Mouse (Mus musculus) urinary bladder, adult 18-20 months (tissue): Measurements from ENCODE around the gene Tfdp1.
A peak's percentile ranks its signal among the peaks of the same experiment; 100 is the strongest.
"Not testable (repeated sequence)": the region's sequence is repeated elsewhere in the genome, so short reads cannot be mapped to it uniquely, and the experiment has no call there.

Experiments
- DNase-seq, 2 experiments: peaks; one replicate each; pipeline ENCODE4 v3.0.0; 2022; ENCODE audit warnings: low spot score in 2 of 2, mixed read lengths in 2 of 2

Gene Tfdp1

DNA sequence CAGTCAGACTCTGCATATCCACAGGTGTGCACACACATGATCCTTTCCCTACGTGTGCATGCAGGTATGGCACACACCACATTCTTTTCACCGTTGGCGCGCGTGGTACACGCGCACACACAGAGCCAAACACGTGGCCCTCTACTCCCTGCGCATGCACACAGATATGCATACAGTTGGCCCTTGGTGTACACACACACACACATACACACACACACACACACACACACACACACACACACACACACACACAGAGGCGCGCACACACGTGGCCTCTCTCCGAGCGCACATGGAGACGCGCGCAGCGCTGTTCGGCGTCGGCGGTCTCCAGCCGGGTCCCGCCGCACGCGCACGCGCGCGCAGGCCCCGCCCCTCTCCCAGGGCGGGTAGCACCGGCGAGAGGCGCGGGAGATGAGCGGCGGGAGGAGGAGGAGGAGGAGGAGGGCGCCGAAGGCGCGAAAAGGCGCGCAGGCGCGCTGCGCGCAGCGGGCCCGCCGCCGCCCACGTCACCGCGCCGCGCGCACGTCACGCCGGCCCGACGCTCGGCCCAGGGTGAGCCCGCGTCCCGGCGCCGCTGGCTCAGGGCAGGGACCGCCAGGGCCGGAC, at the start of gene Tfdp1:
TSS of gene Tfdp1 (plus strand) at position 497 of the 606 bp plus-strand sequence.
- DNase-seq, result peak; percentile 60 to 68

DNA sequence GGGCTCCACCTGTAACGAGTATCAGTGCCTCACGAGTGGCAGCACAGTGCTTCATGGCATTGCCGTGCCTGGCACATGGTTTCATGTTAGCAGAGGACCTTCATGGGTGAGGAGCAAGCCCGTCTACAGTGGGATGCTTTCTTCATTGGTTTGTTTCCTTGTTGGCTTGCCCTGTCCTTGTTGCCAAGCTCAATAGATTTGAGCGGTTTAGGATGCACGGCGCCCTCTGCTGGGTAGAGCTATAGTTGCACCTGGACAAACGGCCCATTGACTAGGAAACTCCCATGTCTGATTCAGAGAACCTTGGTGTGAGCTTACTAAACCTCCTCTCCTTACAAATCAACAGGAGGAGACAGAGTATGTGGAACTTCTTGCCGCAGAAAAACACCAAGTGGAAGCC, 46.2 kb upstream of the Tfdp1 start:
- DNase-seq, result peak; percentile 48 to 58

DNA sequence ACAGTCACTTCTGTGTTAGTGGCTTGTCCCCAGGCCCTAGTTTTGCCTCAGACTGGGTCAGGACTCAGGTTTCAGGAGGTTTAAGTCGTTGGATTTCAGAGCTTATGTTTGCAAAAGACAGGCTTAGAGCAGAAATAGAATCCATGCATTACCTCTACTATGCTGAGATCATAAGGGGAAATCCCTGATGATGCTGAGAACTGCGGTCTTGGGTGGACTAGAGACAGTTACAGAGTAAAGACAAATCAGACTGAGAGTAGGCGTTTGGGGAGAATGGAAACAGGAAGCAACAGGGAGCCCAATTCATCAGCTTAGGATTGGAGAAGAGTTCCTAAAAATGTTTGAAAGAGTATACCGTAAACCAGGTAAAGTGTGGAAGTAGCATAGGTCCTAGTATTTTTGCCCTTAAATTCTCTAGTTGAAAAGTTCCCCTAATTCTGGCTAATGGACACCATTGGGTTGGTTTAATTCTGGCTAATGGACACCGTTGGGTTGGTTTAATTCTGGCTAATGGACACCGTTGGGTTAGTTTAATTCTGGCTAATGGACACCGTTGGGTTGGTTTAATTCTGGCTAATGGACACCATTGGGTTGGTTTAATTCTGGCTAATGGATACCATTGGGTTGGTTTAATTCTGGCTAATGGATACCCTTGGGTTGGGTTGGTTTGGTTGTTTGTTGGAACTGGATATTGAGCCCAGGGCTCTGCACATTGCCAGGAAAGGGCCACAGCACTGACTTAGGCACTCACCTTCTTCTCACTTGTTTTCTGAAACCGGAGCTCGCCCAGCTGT, 44.7 kb upstream of the Tfdp1 start:
- no peak for DNase-seq

DNA sequence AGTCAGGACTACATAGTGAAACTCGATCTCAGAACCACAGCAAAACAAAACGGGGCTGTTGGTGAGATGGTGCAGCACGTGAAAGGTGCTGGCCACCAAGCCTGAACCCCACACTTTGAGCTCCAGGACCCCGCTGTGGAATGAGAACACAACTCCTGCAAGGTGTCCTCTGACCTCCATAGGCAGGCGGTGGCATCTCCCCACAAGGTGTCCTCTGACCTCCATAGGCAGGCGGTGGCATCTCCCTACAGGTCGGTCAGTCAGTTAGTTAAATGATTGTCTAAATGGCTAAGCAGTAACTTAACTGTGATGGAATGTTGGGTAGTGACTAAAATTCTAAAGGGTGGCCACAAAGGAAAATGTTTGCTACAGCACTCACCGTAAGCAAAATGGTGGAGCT, 39.0 kb upstream of the Tfdp1 start:
- DNase-seq, result no peak

- DNase-seq, result no peak
Measured at GRCm38 (mm10) chr8:13301036-13301435, 37.5 kb upstream of the Tfdp1 start.

DNA sequence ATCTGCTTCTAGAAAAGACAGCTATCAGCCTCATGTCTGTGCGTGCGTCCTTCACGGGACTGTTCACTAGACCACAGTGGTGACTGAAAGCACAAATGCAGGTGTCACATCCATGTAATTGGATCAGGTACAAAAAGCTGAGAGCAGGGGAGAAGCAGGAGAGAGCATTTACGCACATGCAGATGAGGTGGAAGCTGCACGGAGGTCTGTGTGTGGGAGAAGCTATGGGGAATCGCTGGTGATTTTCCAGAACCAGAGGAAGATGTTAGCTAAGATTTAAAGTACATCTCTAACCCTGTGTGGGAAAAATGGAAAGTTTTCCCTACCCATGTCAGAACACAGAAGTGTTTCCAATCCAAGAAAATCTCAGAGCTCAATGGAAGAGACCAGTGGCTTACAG, 33.1 kb upstream of the Tfdp1 start:
- DNase-seq, result no peak

DNA sequence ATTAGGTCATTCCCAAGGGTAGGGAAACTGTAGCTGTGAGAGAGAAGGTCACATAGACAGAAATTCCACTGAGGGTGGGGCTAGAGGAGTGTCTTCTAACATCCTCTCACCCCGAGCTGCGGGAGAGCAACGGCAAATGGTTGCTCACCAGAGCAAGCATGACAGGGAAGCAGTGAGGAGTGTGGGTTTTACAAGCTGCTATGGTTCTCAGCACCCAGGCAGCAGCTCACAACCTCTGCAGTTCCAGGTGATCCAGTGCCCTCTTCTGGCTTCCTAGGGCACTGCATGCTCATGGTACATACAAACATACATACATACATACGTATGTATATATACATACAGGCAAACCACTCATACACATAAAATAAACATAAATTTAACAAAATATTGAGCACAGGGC, 32.7 kb upstream of the Tfdp1 start:
- no peak for DNase-seq

- DNase-seq, result no peak
Measured at GRCm38 (mm10) chr8:13306309-13306909, 32.1 kb upstream of the Tfdp1 start.

DNA sequence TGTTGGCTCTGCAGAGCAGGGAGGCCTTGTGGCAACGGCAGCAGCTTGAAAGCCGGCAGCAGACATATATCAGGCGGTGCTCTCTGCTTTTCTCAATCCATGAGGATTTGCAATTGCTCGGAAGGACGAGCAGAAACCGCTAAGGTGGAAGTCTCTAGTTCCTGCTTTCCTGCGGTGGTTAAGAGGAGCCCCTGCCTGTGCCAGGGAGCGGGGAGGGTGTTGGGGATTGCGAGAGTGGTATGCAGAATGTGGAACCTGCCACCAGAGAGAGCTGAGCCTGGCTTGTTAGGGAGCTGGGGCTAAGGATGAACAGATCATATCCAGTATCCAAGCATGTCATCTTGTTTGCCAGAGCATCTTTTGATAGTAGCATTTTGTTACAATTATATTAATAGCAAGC, 31.6 kb upstream of the Tfdp1 start:
- no peak for DNase-seq

GRCm38 (mm10) chr8:13314922-13315321, 23.6 kb upstream of the Tfdp1 start:
- no peak for DNase-seq

- no peak for DNase-seq
Measured at GRCm38 (mm10) chr8:13316671-13317070, 21.9 kb upstream of the Tfdp1 start.

DNA sequence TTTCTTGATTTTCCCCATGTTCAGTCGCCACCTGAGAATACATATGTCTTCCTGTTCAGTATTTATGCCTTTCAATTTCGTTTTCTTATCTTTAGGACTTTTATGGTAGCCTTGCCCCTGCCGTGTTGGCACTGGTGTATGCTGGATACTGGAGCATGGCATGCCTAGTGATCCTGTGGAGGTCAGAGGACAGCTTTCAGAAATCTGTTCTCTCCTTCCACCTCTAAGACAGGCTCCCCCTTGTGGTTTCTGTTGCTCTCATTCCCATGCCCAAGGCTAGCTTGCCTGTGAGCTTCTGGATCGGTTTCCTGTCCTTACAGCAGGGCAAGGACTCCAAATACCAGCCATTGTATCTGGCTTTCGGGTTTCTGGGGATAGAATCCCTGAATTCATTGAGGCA, 12.0 kb upstream of the Tfdp1 start:
- DNase-seq, result peak in 1 of 2 experiments; percentile 18

- no peak for DNase-seq
Measured at GRCm38 (mm10) chr8:13334671-13335070, 3.9 kb upstream of the Tfdp1 start.

DNA sequence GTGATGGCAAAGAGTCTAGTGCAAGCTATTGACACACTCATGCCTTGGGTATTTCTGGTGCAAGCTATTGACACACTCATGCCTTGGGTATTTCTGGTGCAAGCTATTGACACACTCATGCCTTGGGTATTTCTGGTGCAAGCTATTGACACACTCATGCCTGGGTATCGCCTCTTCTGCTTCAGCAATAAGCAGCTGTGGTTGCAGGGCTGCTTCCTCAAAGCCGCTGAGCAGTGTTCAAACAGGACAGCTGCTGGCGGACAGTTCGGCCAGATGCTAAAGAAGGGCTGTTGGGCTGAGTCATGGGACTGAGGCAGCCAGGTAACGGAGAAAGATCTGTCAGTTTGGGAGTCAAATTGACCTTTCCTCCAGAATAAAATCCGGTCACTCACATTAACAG, 1.3 kb upstream of the Tfdp1 start:
- not testable (repeated sequence) for DNase-seq

- DNase-seq, result no peak
Measured at GRCm38 (mm10) chr8:13337678-13338077, 873 bp upstream of the Tfdp1 start.

- peak in 1 of 2 experiments; percentile 11 for DNase-seq
Measured at GRCm38 (mm10) chr8:13338901-13339645, 522 bp downstream of the Tfdp1 start.

GRCm38 (mm10) chr8:13339646-13339990, 1.1 kb downstream of the Tfdp1 start:
- DNase-seq, result no peak

DNA sequence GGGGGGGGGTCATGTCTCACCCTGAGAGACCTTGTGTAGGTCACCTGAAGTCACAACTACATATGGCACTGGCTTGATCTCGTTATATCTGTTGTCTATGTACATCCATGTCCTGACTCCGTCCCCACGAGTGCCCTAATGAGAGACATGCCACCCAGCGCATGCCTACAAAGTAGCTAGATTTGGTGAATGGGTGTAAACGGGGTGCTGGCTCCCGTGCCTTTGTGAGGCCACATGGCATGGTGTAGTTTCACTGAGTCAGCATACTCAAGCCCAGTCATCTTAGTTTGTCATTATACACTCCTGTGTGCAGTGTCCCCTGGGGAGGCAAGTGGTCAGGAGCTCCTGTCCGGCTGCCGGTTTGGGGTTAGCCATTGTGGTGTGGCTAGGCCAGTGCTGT, 2.1 kb downstream of the Tfdp1 start:
- DNase-seq, result no peak

GRCm38 (mm10) chr8:13342340-13342739, 3.8 kb downstream of the Tfdp1 start:
- no peak for DNase-seq

GRCm38 (mm10) chr8:13343134-13343533, 4.6 kb downstream of the Tfdp1 start:
- DNase-seq, result no peak

DNA sequence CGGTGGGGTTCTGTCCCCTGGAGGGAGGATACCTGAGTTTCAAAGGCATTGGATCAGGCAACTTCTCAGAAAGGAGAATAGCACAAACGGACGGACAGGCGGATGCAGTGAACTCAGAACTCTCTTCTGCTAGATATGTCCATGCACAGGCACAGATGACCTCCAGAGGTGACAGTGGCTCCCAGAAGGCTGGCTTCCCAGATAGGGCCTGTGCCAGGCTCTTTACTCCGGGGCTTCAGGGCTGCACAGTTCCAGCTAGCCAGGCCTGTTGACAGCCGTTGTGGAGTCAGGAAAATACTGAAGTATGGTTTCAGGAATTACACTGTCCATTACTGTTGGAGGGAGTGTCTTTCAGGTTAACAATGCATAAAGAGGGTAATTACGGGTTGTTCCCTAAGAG, 11.5 kb downstream of the Tfdp1 start:
- DNase-seq, result no peak

DNA sequence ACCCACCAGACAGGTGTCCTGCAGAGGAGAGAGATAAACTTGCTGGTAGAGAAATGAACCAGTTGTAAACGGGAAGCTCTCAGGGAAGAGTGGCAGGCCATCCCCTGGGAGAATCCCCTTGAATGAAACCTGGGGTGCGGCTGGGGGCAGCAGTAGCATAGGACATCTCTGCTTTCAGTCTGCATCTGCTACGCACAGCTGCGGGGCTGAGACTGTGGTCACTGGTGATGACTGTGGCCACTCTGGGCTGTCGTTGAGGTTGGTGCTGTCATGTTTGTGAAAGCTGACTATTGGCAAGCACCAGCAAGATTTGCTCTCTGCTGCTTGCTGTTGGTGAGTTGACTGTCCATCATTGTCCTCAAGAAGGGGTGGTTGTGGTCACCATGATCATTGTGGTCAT, 13.0 kb downstream of the Tfdp1 start:
- DNase-seq, result no peak
